Mouse (Mus musculus): Measurements from ENCODE around the gene Bag2. TPM values are rescaled to one million over a fixed set of nuclear protein-coding genes. Genes with fewer than 3 reads are reported as not detected.

The Bag2 gene
- polyA plus RNA-seq, 1 experiment from 2014 or later, result 28.8 TPM

DNA sequence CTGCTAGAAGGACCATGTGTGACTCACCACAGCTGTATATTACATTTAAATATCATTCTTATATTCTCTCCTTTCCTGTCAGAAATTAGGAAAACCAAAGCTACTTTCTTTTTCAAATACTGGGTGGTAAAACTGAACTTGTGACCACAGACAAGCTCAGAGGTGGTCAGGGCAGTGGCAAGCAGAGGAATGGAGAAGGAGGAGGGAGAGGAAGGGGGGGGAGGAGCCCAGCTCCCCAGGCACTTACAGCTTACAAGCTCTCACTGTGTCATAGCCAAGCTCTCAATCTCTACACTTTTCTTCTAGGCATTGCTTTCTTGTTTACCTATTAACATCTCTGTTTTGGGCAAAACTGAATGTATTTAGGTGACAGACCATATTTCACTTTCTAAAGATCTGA is 11.2 kb upstream of the Bag2 start:
- no peak overlapping the region for H3K4me3 ChIP-seq (ENCODE audit: low read length)
- no peak for ATAC-seq
- H3K9me3 ChIP-seq (ENCODE audit: control insufficient read depth, low read length), result no peaks in the 10 kb centered on the region
- no peaks in the 10 kb centered on the region for H3K4me1 ChIP-seq (ENCODE audit: control insufficient read depth, insufficient read depth, low read depth, low read length)
- H3K27ac ChIP-seq (ENCODE audit: low read depth, low read length), result no peak overlapping the region
- H3K27me3 ChIP-seq (replicated peaks; ENCODE audit: control insufficient read depth, insufficient read depth, low read length), result no peaks in the 10 kb centered on the region
- no peak overlapping the region for H3K9ac ChIP-seq (ENCODE audit: low read depth, low read length)
- H3K4me2 ChIP-seq (ENCODE audit: low read length), result no peak overlapping the region
- H3K36me3 ChIP-seq (ENCODE audit: control insufficient read depth, insufficient read depth, low read length), result peaks cover 15% of the 10 kb centered on the region

- H3K27me3 ChIP-seq (replicated peaks; ENCODE audit: control insufficient read depth, insufficient read depth, low read length), result no peaks in the 10 kb centered on the region
- no peak overlapping the region for H3K4me2 ChIP-seq (ENCODE audit: low read length)
- ATAC-seq, result no peak
- no peak overlapping the region for H3K9ac ChIP-seq (ENCODE audit: low read depth, low read length)
- 82% methylated on average over 1 of the region's 1 CpGs for WGBS
- H3K27ac ChIP-seq (ENCODE audit: low read depth, low read length), result no peak overlapping the region
- peaks cover 15% of the 10 kb centered on the region for H3K36me3 ChIP-seq (ENCODE audit: control insufficient read depth, insufficient read depth, low read length)
- H3K9me3 ChIP-seq (ENCODE audit: control insufficient read depth, low read length), result no peaks in the 10 kb centered on the region
- no peaks in the 10 kb centered on the region for H3K4me1 ChIP-seq (ENCODE audit: control insufficient read depth, insufficient read depth, low read depth, low read length)
- H3K4me3 ChIP-seq (ENCODE audit: low read length), result no peak overlapping the region
Observed at GRCm38 (mm10) chr1:33768091-33768787, 10.6 kb upstream of the Bag2 start.

GRCm38 (mm10) chr1:33766520-33767508 is 9.2 kb upstream of the Bag2 start:
- no peak overlapping the region for H3K4me2 ChIP-seq (ENCODE audit: low read length)
- H3K27ac ChIP-seq (ENCODE audit: low read depth, low read length), result no peak overlapping the region
- H3K27me3 ChIP-seq (replicated peaks; ENCODE audit: control insufficient read depth, insufficient read depth, low read length), result no peaks in the 10 kb centered on the region
- no peak overlapping the region for H3K9ac ChIP-seq (ENCODE audit: low read depth, low read length)
- no peaks in the 10 kb centered on the region for H3K9me3 ChIP-seq (ENCODE audit: control insufficient read depth, low read length)
- H3K4me1 ChIP-seq (ENCODE audit: control insufficient read depth, insufficient read depth, low read depth, low read length), result no peaks in the 10 kb centered on the region
- no peak for ATAC-seq
- peaks cover 15% of the 10 kb centered on the region for H3K36me3 ChIP-seq (ENCODE audit: control insufficient read depth, insufficient read depth, low read length)
- WGBS, result 78% methylated on average over 16 of the region's 16 CpGs
- H3K4me3 ChIP-seq (ENCODE audit: low read length), result no peak overlapping the region

DNA sequence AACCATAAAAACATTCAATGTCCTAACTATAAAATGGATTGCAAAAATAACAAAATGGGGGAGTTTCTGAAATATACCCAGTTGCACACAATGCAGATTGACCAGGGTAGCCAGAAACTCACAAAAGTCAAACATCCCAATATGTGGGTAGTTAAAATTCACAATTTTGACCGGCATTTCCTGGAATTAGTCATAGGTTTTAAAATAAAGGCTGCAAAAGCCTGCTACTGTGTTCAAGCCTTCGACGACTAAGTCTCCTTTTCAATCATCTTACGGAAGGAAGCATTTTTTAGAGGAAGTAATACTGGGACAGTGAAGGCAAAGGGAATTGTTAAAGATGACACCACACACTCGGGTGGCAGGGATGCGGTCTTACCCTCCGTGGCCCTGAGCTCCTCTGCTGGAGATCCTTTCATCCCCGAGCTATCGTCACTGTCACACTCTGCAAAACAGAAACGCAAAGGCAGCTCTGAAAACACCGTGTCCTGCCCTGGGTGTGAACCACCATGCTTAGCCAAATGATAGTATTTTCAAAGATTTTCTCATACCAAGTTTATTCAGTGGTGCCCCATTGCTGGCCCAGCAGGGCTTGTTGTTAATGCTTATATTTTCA is 8.0 kb upstream of the Bag2 start:
- H3K9me3 ChIP-seq (ENCODE audit: control insufficient read depth, low read length), result no peaks in the 10 kb centered on the region
- H3K36me3 ChIP-seq (ENCODE audit: control insufficient read depth, insufficient read depth, low read length), result peaks cover 14% of the 10 kb centered on the region

GRCm38 (mm10) chr1:33763826-33764225 is 6.2 kb upstream of the Bag2 start:
- Histone ChIP-seq H3K36me3 (ENCODE audit: control insufficient read depth, insufficient read depth, low read length) (peaks cover 7% of the 10 kb centered on the region; the same call in 1 of the 2 replicates), H3K27ac (ENCODE audit: low read depth, low read length) (no peak overlapping the region), H3K9me3 (ENCODE audit: control insufficient read depth, low read length) (no peaks in the 10 kb centered on the region), H3K4me2 (ENCODE audit: low read length) (no peak overlapping the region), H3K9ac (ENCODE audit: low read depth, low read length) (no peak overlapping the region), H3K4me1 (ENCODE audit: control insufficient read depth, insufficient read depth, low read depth, low read length) (no peaks in the 10 kb centered on the region), H3K4me3 (ENCODE audit: low read length) (no peak overlapping the region), H3K27me3 (replicated peaks; ENCODE audit: control insufficient read depth, insufficient read depth, low read length) (no peaks in the 10 kb centered on the region)
- WGBS, result 80% methylated on average over 2 of the region's 2 CpGs
- no peak for ATAC-seq

More for the DNA sequence above, 8.0 kb upstream of the Bag2 start:
- no peak overlapping the region for H3K9ac ChIP-seq (ENCODE audit: low read depth, low read length)
- 82% methylated on average over 11 of the region's 11 CpGs for WGBS
- H3K27me3 ChIP-seq (replicated peaks; ENCODE audit: control insufficient read depth, insufficient read depth, low read length), result no peaks in the 10 kb centered on the region
- H3K4me2 ChIP-seq (ENCODE audit: low read length), result no peak overlapping the region
- H3K4me3 ChIP-seq (ENCODE audit: low read length), result no peak overlapping the region
- no peak for ATAC-seq
- H3K4me1 ChIP-seq (ENCODE audit: control insufficient read depth, insufficient read depth, low read depth, low read length), result no peaks in the 10 kb centered on the region
- H3K27ac ChIP-seq (ENCODE audit: low read depth, low read length), result no peak overlapping the region

GRCm38 (mm10) chr1:33758488-33758887 is 893 bp upstream of the Bag2 start:
- Histone ChIP-seq H3K27me3 (replicated peaks; ENCODE audit: control insufficient read depth, insufficient read depth, low read length) (no peaks in the 10 kb centered on the region), H3K4me3 (ENCODE audit: low read length) (no peak overlapping the region), H3K9ac (ENCODE audit: low read depth, low read length) (no peak overlapping the region), H3K36me3 (ENCODE audit: control insufficient read depth, insufficient read depth, low read length) (peaks cover 7% of the 10 kb centered on the region; the same call in 1 of the 2 replicates), H3K9me3 (ENCODE audit: control insufficient read depth, low read length) (no peaks in the 10 kb centered on the region), H3K27ac (ENCODE audit: low read depth, low read length) (no peak overlapping the region), H3K4me2 (ENCODE audit: low read length) (no peak overlapping the region), H3K4me1 (ENCODE audit: control insufficient read depth, insufficient read depth, low read depth, low read length) (peaks cover 6% of the 10 kb centered on the region)
- 49% methylated on average over 4 of the region's 4 CpGs for WGBS
- no peak for ATAC-seq

DNA sequence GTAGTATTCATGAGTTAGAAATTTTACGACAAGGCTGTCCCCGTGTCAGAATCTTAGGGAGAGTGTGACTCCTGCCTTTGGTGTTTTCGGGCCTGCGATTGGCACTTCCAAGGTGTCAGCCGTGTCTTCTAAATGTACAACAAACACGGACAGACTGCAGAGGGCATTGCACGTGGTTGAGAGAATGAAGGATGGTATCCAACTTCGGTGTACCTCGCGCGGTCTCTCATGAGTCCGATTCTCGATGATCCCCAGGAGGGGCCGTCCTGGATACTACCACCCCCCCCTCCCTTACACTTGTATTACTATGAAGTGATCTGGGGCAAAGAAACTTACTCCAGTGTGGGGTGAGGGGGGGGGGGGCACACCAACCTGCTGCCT is 572 bp downstream of the Bag2 start:
- Histone ChIP-seq H3K27me3 (replicated peaks; ENCODE audit: control insufficient read depth, insufficient read depth, low read length) (no peaks in the 10 kb centered on the region), H3K4me2 (ENCODE audit: low read length) (peak overlapping the region; percentile 97), H3K4me3 (ENCODE audit: low read length) (peak overlapping the region; percentile 81), H3K4me1 (ENCODE audit: control insufficient read depth, insufficient read depth, low read depth, low read length) (peaks cover 6% of the 10 kb centered on the region), H3K9me3 (ENCODE audit: control insufficient read depth, low read length) (no peaks in the 10 kb centered on the region), H3K27ac (ENCODE audit: low read depth, low read length) (no peak overlapping the region), H3K36me3 (ENCODE audit: control insufficient read depth, insufficient read depth, low read length) (peaks cover 7% of the 10 kb centered on the region; the same call in 1 of the 2 replicates), H3K9ac (ENCODE audit: low read depth, low read length) (peak overlapping the region; percentile 91)
- 4% methylated on average over 14 of the region's 14 CpGs for WGBS
- ATAC-seq, result peak; percentile 57; the same call in 1 of the 2 replicates

DNA sequence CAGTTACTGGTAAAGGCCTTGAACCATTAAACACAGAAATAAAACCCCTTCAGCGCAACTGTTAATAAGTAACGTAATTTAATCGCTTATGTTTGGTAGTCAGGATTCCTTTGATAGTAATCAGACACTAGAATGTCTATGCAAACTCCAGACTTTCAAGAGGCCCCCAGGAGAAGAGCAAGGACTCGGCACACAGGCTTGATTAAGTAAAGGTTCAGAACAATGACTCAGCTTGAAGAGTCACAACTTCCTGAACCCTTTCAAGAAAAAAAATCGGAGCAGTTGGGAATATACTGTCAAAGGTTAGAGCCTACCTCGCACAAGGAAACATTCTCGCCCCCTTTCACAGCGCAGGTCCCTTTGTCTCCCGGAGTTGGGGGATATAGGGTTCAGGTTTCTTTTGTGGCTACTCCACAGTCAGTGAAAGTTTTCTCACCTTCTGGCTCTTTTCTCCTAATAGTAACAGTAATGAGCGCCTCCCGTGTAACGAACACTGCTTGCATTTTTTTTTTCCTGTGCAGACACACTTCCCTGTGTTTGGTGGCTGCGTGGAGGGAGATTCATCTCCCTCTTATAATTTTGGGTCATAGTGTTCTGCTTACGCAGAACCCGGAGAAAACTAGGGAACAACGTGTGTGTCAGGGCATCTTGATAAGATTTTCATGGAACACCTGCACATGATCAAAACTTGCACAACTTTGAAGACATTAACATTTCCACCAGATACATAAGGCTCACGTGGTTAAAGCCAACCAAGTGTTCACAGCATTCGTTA is 1.1 kb downstream of the Bag2 start:
- H3K9me3 ChIP-seq (ENCODE audit: control insufficient read depth, low read length), result no peaks in the 10 kb centered on the region
- H3K27ac ChIP-seq (ENCODE audit: low read depth, low read length), result no peak overlapping the region
- 38% methylated on average over 18 of the region's 18 CpGs for WGBS
- no peak overlapping the region for H3K9ac ChIP-seq (ENCODE audit: low read depth, low read length)
- peaks cover 7% of the 10 kb centered on the region; the same call in 1 of the 2 replicates for H3K36me3 ChIP-seq (ENCODE audit: control insufficient read depth, insufficient read depth, low read length)
- no peaks in the 10 kb centered on the region for H3K27me3 ChIP-seq (replicated peaks; ENCODE audit: control insufficient read depth, insufficient read depth, low read length)
- peak overlapping the region; percentile 97 for H3K4me2 ChIP-seq (ENCODE audit: low read length)
- ATAC-seq, result no peak
- H3K4me3 ChIP-seq (ENCODE audit: low read length), result peak overlapping the region; percentile 81
- H3K4me1 ChIP-seq (ENCODE audit: control insufficient read depth, insufficient read depth, low read depth, low read length), result peaks cover 6% of the 10 kb centered on the region
